Mouse (Mus musculus) cerebellum, adult 2 months (tissue): ENCODE measurements around the gene Ddc.

ENCODE experiments used
- CTCF ChIP-seq: fragments of 200-500 bp; IDR thresholded peaks from 2 replicates; pipeline ENCODE4 v1.5.1; 2011; ENCODE audit warnings: low read depth, mild to moderate bottlenecking, control low read depth, low read length, moderate library complexity, borderline replicate concordance; ENCODE audit not compliant: insufficient read depth
- POLR2A ChIP-seq: fragments of 200-500 bp; IDR thresholded peaks from 2 replicates; pipeline ENCODE4 v1.6.1; 2011; ENCODE audit warnings: low read length, control low read depth, borderline replicate concordance; ENCODE audit not compliant: insufficient read depth

- TF ChIP-seq CTCF = no peak
- TF ChIP-seq POLR2A = no peak
These were observed 42.8 kb downstream of the Ddc start for GRCm38 (mm10) chr11:11855061-11855672.
